Mouse (Mus musculus) heart, postnatal 0 days (tissue): ENCODE measurements around the gene Foxn3.

Experiments
- CTCF ChIP-seq: IDR thresholded peaks from 2 replicates; pipeline ENCODE4 v1.5.1; 2016; ENCODE audit warnings: antibody characterized with exemption, control low read depth, low read depth
- EP300 ChIP-seq: IDR thresholded peaks from 2 replicates; pipeline ENCODE4 v1.6.1; 2016; ENCODE audit warnings: antibody characterized with exemption, low read depth

DNA sequence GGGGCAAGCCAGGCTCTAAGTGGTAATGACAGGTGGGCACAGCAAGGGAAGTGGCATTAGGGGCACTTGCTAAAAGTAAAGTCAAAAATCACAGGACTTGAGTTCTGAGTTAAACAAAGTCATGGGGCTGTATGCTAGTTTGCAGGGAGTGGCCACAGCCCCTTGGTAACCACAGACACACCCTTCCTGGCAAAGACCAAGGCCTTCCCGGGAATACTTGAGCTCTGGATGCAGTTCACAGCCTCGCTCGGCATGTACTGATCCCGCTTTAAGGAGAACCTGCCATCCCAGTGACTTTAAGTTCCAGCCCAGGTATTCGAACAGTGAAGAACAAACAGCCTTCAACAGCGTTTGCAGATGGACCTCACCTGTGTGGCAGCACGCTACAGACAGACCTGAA is 211.2 kb downstream of the Foxn3 start:
- TF ChIP-seq CTCF: no peak
- no peak for TF ChIP-seq EP300
